Mouse (Mus musculus) G1E (cell line): Measurements from ENCODE around the gene Suv39h1.

Experiments used
- CTCF ChIP-seq: IDR thresholded peaks from 2 replicates; pipeline ENCODE4 v1.5.1; 2012; ENCODE audit warnings: low read depth, low read length, inconsistent platforms, mixed read lengths
- GATA1 ChIP-seq: IDR thresholded peaks from 2 replicates; pipeline ENCODE4 v1.6.1; 2012; ENCODE audit warnings: borderline replicate concordance, low read length, inconsistent platforms, mixed read lengths
- TAL1 ChIP-seq: conservative IDR thresholded peaks from 2 replicates; pipeline ENCODE4 v1.6.1; 2012; ENCODE audit warnings: low read depth, low read length, inconsistent platforms, mixed read lengths

GRCm38 (mm10) chrX:8095546-8095945, 21.0 kb upstream of the Suv39h1 start:
- TF ChIP-seq GATA1, result no peak
- no peak for TF ChIP-seq CTCF
- TF ChIP-seq TAL1, result no peak
